Mouse (Mus musculus) midbrain, embryonic 12.5 days (tissue): ENCODE data around the gene 4930438A08Rik. TPM values are rescaled to one million over a fixed set of nuclear protein-coding genes. Genes with fewer than 3 reads are reported as not detected.
"Not testable (repeated sequence)": the region's sequence is repeated elsewhere in the genome, so short reads cannot be mapped to it uniquely, and the experiment has no call there.

ENCODE experiments used
- ATAC-seq: fragments of 200-750 bp; cut with Nextera tagmentation; 2 replicates; pipeline ENCODE4 v1.8.0; 2017; ENCODE audit warnings: low read depth, moderate TSS enrichment, moderate library complexity; ENCODE audit not compliant: low FRiP score
- H3K27ac ChIP-seq: fragments of 300-500 bp; sonication (generic); replicated peaks from 2 replicates; pipeline ENCODE4 v1.5.1; 2016; ENCODE audit warnings: mild to moderate bottlenecking
- H3K27me3 ChIP-seq: fragments of 300-500 bp; sonication (generic); 2 replicates; pipeline ENCODE4 v1.6.1; 2016; ENCODE audit warnings: mild to moderate bottlenecking
- H3K36me3 ChIP-seq: fragments of 300-500 bp; sonication (generic); 2 replicates; pipeline ENCODE4 v1.6.1; 2016
- H3K4me1 ChIP-seq: fragments of 300-500 bp; sonication (generic); 2 replicates; pipeline ENCODE4 v1.6.1; 2016
- H3K4me2 ChIP-seq: fragments of 300-500 bp; sonication (generic); replicated peaks from 2 replicates; pipeline ENCODE4 v1.6.1; 2016; ENCODE audit warnings: mild to moderate bottlenecking, moderate library complexity
- H3K4me3 ChIP-seq: fragments of 300-500 bp; sonication (generic); 2 replicates; pipeline ENCODE4 v1.5.1; 2016; ENCODE audit warnings: mild to moderate bottlenecking
- H3K9ac ChIP-seq: fragments of 300-500 bp; sonication (generic); replicated peaks from 2 replicates; pipeline ENCODE4 v1.6.1; 2016; ENCODE audit warnings: mild to moderate bottlenecking, moderate library complexity
- H3K9me3 ChIP-seq: fragments of 300-500 bp; sonication (generic); 2 replicates; pipeline ENCODE4 v1.6.1; 2016; ENCODE audit warnings: mild to moderate bottlenecking
- WGBS: fragments of 180-500 bp; shearing (Covaris S2); methylation state at CpG from one replicate; pipeline ENCODE4 v1.1.7; 2016; 5-methylcytosine and 5-hydroxymethylcytosine counted together
- polyA plus RNA-seq: library from polyadenylated mRNA; unstranded; fragments of >200 nt; fragmentation: Nextera tagmentation; extraction: Ambion mirVana; gene quantifications from 2 replicates; pipeline ENCODE4 v1.2.1, GENCODE M21; 2016

The 4930438A08Rik gene
- polyA plus RNA-seq, 1 experiment from 2014 or later, result 0.14 TPM

- Histone ChIP-seq H3K9me3 (no peaks in the 10 kb centered on the region), H3K36me3 (no peaks in the 10 kb centered on the region)
- WGBS, result 80% methylated on average over 9 of the region's 9 CpGs
Observed at GRCm38 (mm10) chr11:58289992-58290682, 15.5 kb downstream of the 4930438A08Rik start.

GRCm38 (mm10) chr11:58290812-58291211, 16.2 kb downstream of the 4930438A08Rik start:
- Histone ChIP-seq H3K9ac (no peak overlapping the region), H3K27ac (no peak overlapping the region), H3K36me3 (no peaks in the 10 kb centered on the region), H3K4me3 (no peak overlapping the region), H3K4me2 (no peak overlapping the region), H3K9me3 (no peaks in the 10 kb centered on the region), H3K4me1 (no peaks in the 10 kb centered on the region), H3K27me3 (no peaks in the 10 kb centered on the region)
- ATAC-seq, result no peak
- 83% methylated on average over 4 of the region's 4 CpGs for WGBS

More at GRCm38 (mm10) chr11:58289992-58290682, 15.5 kb downstream of the 4930438A08Rik start:
- no peak overlapping the region for H3K9ac ChIP-seq
- H3K27ac ChIP-seq, result no peak overlapping the region
- no peak overlapping the region for H3K4me3 ChIP-seq
- H3K4me2 ChIP-seq, result no peak overlapping the region
- H3K27me3 ChIP-seq, result no peaks in the 10 kb centered on the region
- no peaks in the 10 kb centered on the region for H3K4me1 ChIP-seq
- no peak for ATAC-seq

GRCm38 (mm10) chr11:58292791-58293190, 18.2 kb downstream of the 4930438A08Rik start:
- 59% methylated on average over 4 of the region's 4 CpGs for WGBS

GRCm38 (mm10) chr11:58297396-58297795, 22.8 kb downstream of the 4930438A08Rik start:
- Histone ChIP-seq H3K27ac (no peak overlapping the region), H3K27me3 (no peaks in the 10 kb centered on the region), H3K36me3 (no peaks in the 10 kb centered on the region), H3K4me2 (no peak overlapping the region), H3K4me3 (no peak overlapping the region), H3K9me3 (no peaks in the 10 kb centered on the region), H3K4me1 (no peaks in the 10 kb centered on the region), H3K9ac (no peak overlapping the region)
- ATAC-seq, result no peak
- 38% methylated on average over 6 of the region's 6 CpGs for WGBS

More at GRCm38 (mm10) chr11:58292791-58293190, 18.2 kb downstream of the 4930438A08Rik start:
- H3K36me3 ChIP-seq, result no peaks in the 10 kb centered on the region
- H3K27ac ChIP-seq, result no peak overlapping the region
- no peak for ATAC-seq
- H3K4me1 ChIP-seq, result no peaks in the 10 kb centered on the region
- H3K9ac ChIP-seq, result no peak overlapping the region
- H3K4me2 ChIP-seq, result no peak overlapping the region
- H3K4me3 ChIP-seq, result no peak overlapping the region
- no peaks in the 10 kb centered on the region for H3K9me3 ChIP-seq
- no peaks in the 10 kb centered on the region for H3K27me3 ChIP-seq

- Histone ChIP-seq H3K27me3 (no peaks in the 10 kb centered on the region), H3K9ac (no peak overlapping the region; the same call in 1 of the 2 replicates), H3K27ac (no peak overlapping the region; the same call in 1 of the 2 replicates), H3K4me2 (peak overlapping the region; percentile 45), H3K4me1 (peaks cover 5% of the 10 kb centered on the region), H3K36me3 (no peaks in the 10 kb centered on the region), H3K9me3 (no peaks in the 10 kb centered on the region), H3K4me3 (peak overlapping the region; percentile 62)
- no peak for ATAC-seq
- WGBS, result 14% methylated on average over 13 of the region's 13 CpGs
Observed at GRCm38 (mm10) chr11:58301057-58301456, 26.5 kb downstream of the 4930438A08Rik start.

GRCm38 (mm10) chr11:58301837-58302754, 27.5 kb downstream of the 4930438A08Rik start:
- ATAC-seq, result peak; percentile 88
- Histone ChIP-seq H3K4me3 (peak overlapping the region; percentile 62), H3K9ac (peak overlapping the region; percentile 62), H3K4me1 (peaks cover 9% of the 10 kb centered on the region), H3K9me3 (no peaks in the 10 kb centered on the region), H3K27ac (peak overlapping the region; percentile 90), H3K27me3 (no peaks in the 10 kb centered on the region), H3K4me2 (peak overlapping the region; percentile 55), H3K36me3 (no peaks in the 10 kb centered on the region)
- under 1% methylated on average over 36 of the region's 36 CpGs for WGBS

GRCm38 (mm10) chr11:58302774-58303445, 28.3 kb downstream of the 4930438A08Rik start:
- ATAC-seq, result peak; percentile 51
- Histone ChIP-seq H3K4me2 (peak overlapping the region; percentile 55), H3K4me3 (peak overlapping the region; percentile 62), H3K27ac (peak overlapping the region; percentile 90), H3K4me1 (peaks cover 18% of the 10 kb centered on the region), H3K36me3 (no peaks in the 10 kb centered on the region), H3K9ac (peak overlapping the region; percentile 62), H3K9me3 (no peaks in the 10 kb centered on the region), H3K27me3 (peaks cover 3% of the 10 kb centered on the region; the same call in 1 of the 2 replicates)
- WGBS, result under 1% methylated on average over 26 of the region's 26 CpGs

- 0 out of 2 replicates have a peak overlapping the region, but pooled peaks have one; percentile 20 for H3K4me3 ChIP-seq
Observed at GRCm38 (mm10) chr11:58303594-58303993, 29.0 kb downstream of the 4930438A08Rik start.

GRCm38 (mm10) chr11:58305299-58305698, 30.7 kb downstream of the 4930438A08Rik start:
- peaks cover 21% of the 10 kb centered on the region for H3K4me1 ChIP-seq
- not testable (repeated sequence) for H3K27me3 ChIP-seq, H3K9me3 ChIP-seq, ATAC-seq, H3K27ac ChIP-seq, H3K9ac ChIP-seq, H3K4me3 ChIP-seq, H3K4me2 ChIP-seq, H3K36me3 ChIP-seq
- 95% methylated on average over 8 of the region's 8 CpGs for WGBS

More at GRCm38 (mm10) chr11:58303594-58303993, 29.0 kb downstream of the 4930438A08Rik start:
- Histone ChIP-seq H3K27ac (no peak overlapping the region), H3K4me2 (peak overlapping the region; percentile 55), H3K36me3 (no peaks in the 10 kb centered on the region), H3K9ac (no peak overlapping the region), H3K4me1 (peaks cover 21% of the 10 kb centered on the region), H3K9me3 (no peaks in the 10 kb centered on the region), H3K27me3 (peaks cover 7% of the 10 kb centered on the region; the same call in 1 of the 2 replicates)
- 8% methylated on average over 7 of the region's 7 CpGs for WGBS
- ATAC-seq, result no peak

GRCm38 (mm10) chr11:58306860-58307308, 32.3 kb downstream of the 4930438A08Rik start, which contains the start of gene Zfp692:
Zfp692 (plus strand) TSS chr11:58307069.
- Histone ChIP-seq H3K36me3 (peaks cover 8% of the 10 kb centered on the region; the same call in 1 of the 2 replicates), H3K9me3 (no peaks in the 10 kb centered on the region), H3K4me1 (peaks cover 21% of the 10 kb centered on the region), H3K4me3 (peak within 1 kb of the TSS; percentile 55), H3K4me2 (peak within 1 kb of the TSS; percentile 87), H3K27ac (peak within 1 kb of the TSS; percentile 46; the same call in 1 of the 2 replicates), H3K9ac (peak within 1 kb of the TSS; percentile 72), H3K27me3 (peaks cover 7% of the 10 kb centered on the region; the same call in 1 of the 2 replicates)
- ATAC-seq, result peak; percentile 77
- WGBS, result 0% methylated on average over 34 of the region's 34 CpGs

- Histone ChIP-seq H3K27ac (peak overlapping the region; percentile 46; the same call in 1 of the 2 replicates), H3K4me2 (peak overlapping the region; percentile 87), H3K4me1 (peaks cover 21% of the 10 kb centered on the region), H3K27me3 (peaks cover 7% of the 10 kb centered on the region; the same call in 1 of the 2 replicates), H3K9me3 (no peaks in the 10 kb centered on the region), H3K36me3 (peaks cover 8% of the 10 kb centered on the region; the same call in 1 of the 2 replicates), H3K9ac (peak overlapping the region; percentile 72), H3K4me3 (peak overlapping the region; percentile 55)
- ATAC-seq, result peak; percentile 41
- under 1% methylated on average over 42 of the region's 42 CpGs for WGBS
Observed at GRCm38 (mm10) chr11:58307411-58308080, 32.9 kb downstream of the 4930438A08Rik start.
